Mouse (Mus musculus): Measurements from ENCODE around the gene Gm9903.

DNA sequence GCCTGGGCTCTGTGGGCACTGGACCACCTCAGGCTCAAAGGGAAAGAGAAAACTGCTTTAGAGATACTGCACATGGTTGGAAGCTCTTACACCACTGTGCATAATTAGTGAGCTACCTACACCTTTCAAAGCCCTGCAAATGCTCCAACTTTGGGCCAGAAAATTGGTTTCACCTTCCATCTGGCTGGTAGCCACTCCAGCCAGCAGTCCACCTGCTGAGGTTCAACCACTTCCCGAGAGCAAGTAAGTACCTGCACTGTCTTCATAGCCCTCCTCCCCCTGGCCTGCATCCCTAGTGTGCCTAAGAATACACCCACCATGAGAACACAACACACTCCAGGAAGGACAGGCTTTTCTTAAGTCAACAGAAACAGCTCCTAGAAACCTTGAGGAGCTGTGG, 17.9 kb upstream of the Gm9903 start:
- TF ChIP-seq MAFK (IDR thresholded peaks at IDR 0.05; ENCODE audit: insufficient replicate concordance, low read length) (no peak), CTCF (conservative IDR thresholded peaks at IDR 0.05 in 1 of 2, IDR thresholded peaks at IDR 0.05 in 1 of 2; ENCODE audit: low read depth in 2 of 2, low read length in 2 of 2) (no peak), POLR2AphosphoS2 (IDR thresholded peaks at IDR 0.05; ENCODE audit: low read depth, low read length) (no peak), POLR2A (IDR thresholded peaks at IDR 0.05; ENCODE audit: low read depth, low read length) (no peak), HCFC1 (IDR thresholded peaks at IDR 0.05; ENCODE audit: low read depth, low read length) (no peak), MEF2A (IDR thresholded peaks at IDR 0.05; ENCODE audit: borderline replicate concordance, low read depth, low read length) (no peak)

Measured in CH12.LX (cell line).